Mouse (Mus musculus) urinary bladder, postnatal 14 days (tissue): ENCODE results near the gene Snrnp70.
"Not testable (repeated sequence)": the region's sequence is repeated elsewhere in the genome, so short reads cannot be mapped to it uniquely, and the experiment has no call there.

ENCODE experiments used
- DNase-seq: peaks from one replicate; pipeline ENCODE4 v3.0.0; 2021; ENCODE audit warnings: low spot score

Gene Snrnp70

GRCm38 (mm10) chr7:45409497-45410163, 14.1 kb upstream of the Snrnp70 start:
- DNase-seq, result no peak

GRCm38 (mm10) chr7:45408949-45409348, 13.4 kb upstream of the Snrnp70 start:
- no peak for DNase-seq

GRCm38 (mm10) chr7:45408351-45408750, 12.8 kb upstream of the Snrnp70 start:
- DNase-seq, result no peak

- DNase-seq, result no peak
Observed at GRCm38 (mm10) chr7:45407836-45408235, 12.3 kb upstream of the Snrnp70 start.

- no peak for DNase-seq
Observed at GRCm38 (mm10) chr7:45406157-45407156, 10.9 kb upstream of the Snrnp70 start.

GRCm38 (mm10) chr7:45405091-45406075, 9.8 kb upstream of the Snrnp70 start, which contains the start of gene Kcna7:
TSS of gene Kcna7 (plus strand) at chr7:45405653.
- DNase-seq, result peak; percentile 80

- DNase-seq, result peak; percentile 69
Observed at GRCm38 (mm10) chr7:45403532-45404261, 8.2 kb upstream of the Snrnp70 start.

GRCm38 (mm10) chr7:45401521-45402085, 6.1 kb upstream of the Snrnp70 start:
- no peak for DNase-seq

- DNase-seq, result no peak
Observed at GRCm38 (mm10) chr7:45396787-45397186, 1.2 kb upstream of the Snrnp70 start.

GRCm38 (mm10) chr7:45396337-45396775, 814 bp upstream of the Snrnp70 start:
- not testable (repeated sequence) for DNase-seq

GRCm38 (mm10) chr7:45395129-45395541, 407 bp downstream of the Snrnp70 start:
- DNase-seq, result no peak

GRCm38 (mm10) chr7:45386077-45386476, 9.5 kb downstream of the Snrnp70 start:
- DNase-seq, result no peak

GRCm38 (mm10) chr7:45376057-45376456, 19.5 kb downstream of the Snrnp70 start:
- no peak for DNase-seq

- no peak for DNase-seq
Observed at GRCm38 (mm10) chr7:45374620-45375019, 20.9 kb downstream of the Snrnp70 start.

- DNase-seq, result no peak
Observed at GRCm38 (mm10) chr7:45372371-45372770, 23.2 kb downstream of the Snrnp70 start.

GRCm38 (mm10) chr7:45370475-45371311, 24.8 kb downstream of the Snrnp70 start, which contains the start of gene Lin7b:
TSS of gene Lin7b (minus strand) at chr7:45370583.
- DNase-seq, result peak; percentile 92

GRCm38 (mm10) chr7:45369836-45370474, 25.6 kb downstream of the Snrnp70 start:
- peak; percentile 22 for DNase-seq

- DNase-seq, result no peak
Observed at GRCm38 (mm10) chr7:45369022-45369745, 26.4 kb downstream of the Snrnp70 start.
